Mouse (Mus musculus): ENCODE results near the gene Olfr1186. TPM values are rescaled to one million over a fixed set of nuclear protein-coding genes. Genes with fewer than 3 reads are reported as not detected.
"Not testable (repeated sequence)": the region's sequence is repeated elsewhere in the genome, so short reads cannot be mapped to it uniquely, and the experiment has no call there.

The Olfr1186 gene
- not detected for total RNA-seq (2021)
- long read RNA-seq, experiment 1, result 0 reads
- long read RNA-seq, experiment 2, result 0 reads

DNA sequence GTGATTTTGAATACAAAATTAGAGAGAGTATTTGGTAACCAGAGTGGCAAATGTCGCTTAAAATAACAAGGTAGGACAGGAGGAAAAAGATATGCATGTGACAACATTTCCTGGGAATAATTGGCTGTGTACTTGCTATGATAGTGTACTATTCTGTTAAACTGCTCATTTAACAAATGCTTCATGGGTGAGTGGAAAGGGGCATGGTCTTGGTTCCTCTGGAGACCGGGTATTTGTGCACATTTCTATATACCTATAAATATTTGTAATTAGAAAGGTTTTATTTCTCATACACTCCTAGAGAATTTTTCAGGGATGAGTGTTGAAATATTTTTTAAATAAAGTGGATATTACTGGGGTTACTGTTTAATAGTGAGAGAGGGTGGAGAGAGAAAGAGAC lies at the start of gene Olfr1186:
Gene Olfr1186, plus strand, starts transcription at position 301 of the 400 bp plus-strand sequence.
- DNase-seq (ENCODE audit: low spot score in 2 of 2), result no peak

DNA sequence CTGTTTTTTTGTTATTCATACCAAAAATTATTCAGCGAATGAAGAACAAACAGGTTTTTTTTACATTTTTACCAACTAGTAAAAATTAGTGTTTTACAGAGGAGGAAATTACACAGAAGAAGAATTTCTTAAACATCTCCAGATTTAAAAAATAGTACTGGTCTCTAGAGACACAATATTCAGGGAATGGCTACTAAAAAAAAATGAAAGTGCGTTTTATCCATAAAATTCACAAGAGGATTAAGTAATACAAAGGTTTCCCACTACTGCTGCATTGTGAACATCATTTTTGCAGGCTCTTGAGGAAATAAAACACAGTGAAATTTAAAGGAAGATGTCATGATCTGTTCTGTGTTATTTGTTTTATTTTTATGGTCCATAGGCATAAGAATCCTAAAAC lies 35.1 kb upstream of the Olfr1186 start, which contains the start of gene Olfr1184:
Gene Olfr1184, plus strand, starts transcription at position 301 of the 400 bp plus-strand sequence.
- DNase-seq (ENCODE audit: low spot score in 2 of 2), result no peak

DNA sequence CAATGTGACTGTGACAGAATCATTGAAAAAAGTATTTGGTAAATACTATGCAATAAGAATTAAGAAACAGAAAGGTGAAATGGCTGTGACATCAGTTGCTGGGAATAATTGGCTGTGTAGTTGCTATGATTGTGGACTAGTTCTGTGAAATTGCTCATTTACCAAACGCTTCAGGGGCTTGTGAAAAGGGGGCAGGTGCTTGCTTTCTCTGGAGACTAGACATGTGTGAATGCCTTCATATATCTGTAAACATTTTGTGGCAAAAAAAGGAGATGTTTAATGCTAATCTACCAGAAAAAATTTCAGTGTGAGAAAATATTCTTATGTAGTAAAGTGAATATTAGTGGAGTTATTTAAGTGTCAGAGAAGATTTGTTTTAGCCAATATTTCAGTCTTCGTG lies 25.3 kb upstream of the Olfr1186 start, which contains the start of gene Olfr1185-ps1:
Gene Olfr1185-ps1, plus strand, starts transcription at position 301 of the 400 bp plus-strand sequence.
- no peak for DNase-seq (ENCODE audit: low spot score in 2 of 2)

DNA sequence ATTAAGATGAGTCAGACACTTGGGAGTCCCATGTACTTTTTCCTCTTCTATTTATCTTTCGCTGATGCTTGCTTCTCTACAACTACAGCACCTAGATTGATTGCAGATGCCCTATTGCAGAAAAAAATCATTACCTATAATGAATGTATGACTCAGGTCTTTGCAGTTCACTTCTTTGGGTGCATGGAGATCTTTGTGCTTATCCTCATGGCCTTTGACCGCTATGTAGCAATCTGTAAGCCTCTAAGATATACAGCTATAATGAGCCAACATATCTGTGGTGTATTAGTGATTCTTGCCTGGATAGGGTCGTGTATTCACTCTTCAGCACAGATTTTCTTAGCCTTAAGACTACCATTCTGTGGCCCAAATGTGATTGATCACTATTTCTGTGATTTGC lies 7.4 kb downstream of the Olfr1186 start:
- DNase-seq (ENCODE audit: low spot score in 2 of 2), result no peak

DNA sequence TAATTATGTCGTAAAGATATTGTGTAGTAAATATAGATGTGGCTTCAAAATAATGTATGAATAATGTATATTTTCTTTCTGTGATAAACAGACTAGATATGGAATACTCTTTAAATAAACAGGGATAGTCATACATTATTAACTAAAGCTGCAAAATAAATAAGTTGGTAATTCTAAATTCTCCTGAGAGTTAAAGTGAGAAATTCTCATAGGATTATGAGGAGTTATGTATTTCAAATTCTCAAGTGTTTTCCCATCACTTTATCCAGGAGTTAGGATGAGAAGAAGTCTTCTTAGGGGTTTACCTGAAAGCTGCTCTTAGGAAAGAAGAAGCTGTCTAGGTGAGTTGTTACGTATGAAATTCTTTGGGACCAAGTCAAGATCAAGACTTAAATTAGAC lies 38.3 kb downstream of the Olfr1186 start, which contains the start of gene Olfr1188:
Gene Olfr1188, plus strand, starts transcription at position 301 of the 400 bp plus-strand sequence.
- DNase-seq (ENCODE audit: low spot score in 2 of 2), result no peak

DNA sequence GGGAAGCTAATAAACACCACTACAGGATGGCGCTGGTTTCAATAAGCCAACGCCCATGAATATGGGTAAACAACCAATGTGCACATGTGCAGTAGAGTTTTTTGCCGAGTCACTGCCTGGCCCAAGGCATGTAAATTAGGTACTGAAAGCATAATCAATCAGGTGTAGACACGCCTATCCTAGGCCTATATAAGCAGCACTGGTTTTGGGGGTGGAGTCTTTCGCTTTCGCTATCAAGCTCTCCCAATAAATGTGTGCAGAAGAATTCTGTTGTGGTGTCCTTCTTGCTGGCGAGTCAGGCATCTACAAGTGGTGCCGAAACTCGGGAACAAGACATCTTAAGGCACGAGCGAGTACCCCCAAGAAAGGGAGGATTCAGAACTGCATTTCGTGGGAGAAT lies 54.3 kb downstream of the Olfr1186 start:
- DNase-seq (ENCODE audit: low spot score in 2 of 2), result not testable (repeated sequence)

Other genes starting within 250 kb of the Olfr1186 start
- not detected for gene Olfr1173, start 238.7 kb upstream of the Olfr1186 start, total RNA-seq (2021)
- not detected for gene Olfr1174-ps, start 203.4 kb upstream of the Olfr1186 start, total RNA-seq (2021)
- not detected for gene Olfr1175-ps, start 191.3 kb upstream of the Olfr1186 start, total RNA-seq (2021)
- not detected for gene Olfr1176, start 181.8 kb upstream of the Olfr1186 start, total RNA-seq (2021)
- gene Olfr1177-ps, start 172.1 kb upstream of the Olfr1186 start, total RNA-seq (2021), result not detected
- gene Olfr1178, start 131.5 kb upstream of the Olfr1186 start, total RNA-seq (2021), result not detected
- gene Olfr1179, start 112.1 kb upstream of the Olfr1186 start, total RNA-seq (2021), result not detected
- gene Olfr1180, start 99.4 kb upstream of the Olfr1186 start, total RNA-seq (2021), result not detected
- gene Olfr1181, start 92.4 kb upstream of the Olfr1186 start, total RNA-seq (2021), result not detected
- gene Gm13757, start 69.4 kb upstream of the Olfr1186 start, total RNA-seq (2021), result not detected
- gene Olfr1183, start 63.7 kb upstream of the Olfr1186 start, total RNA-seq (2021), result not detected
- not detected for gene Olfr1184, start 35.0 kb upstream of the Olfr1186 start, total RNA-seq (2021)
- not detected for gene Olfr1185-ps1, start 25.2 kb upstream of the Olfr1186 start, total RNA-seq (2021)
- gene Olfr1188, start 38.4 kb downstream of the Olfr1186 start, total RNA-seq (2021), result not detected
- not detected for gene Olfr1189, start 67.9 kb downstream of the Olfr1186 start, total RNA-seq (2021)
- not detected for gene Olfr1191-ps1, start 122.0 kb downstream of the Olfr1186 start, total RNA-seq (2021)
- gene Olfr1192-ps1, start 130.0 kb downstream of the Olfr1186 start, total RNA-seq (2021), result not detected
- gene Olfr1193, start 157.1 kb downstream of the Olfr1186 start, total RNA-seq (2021), result not detected
- not detected for gene Olfr1195, start 170.6 kb downstream of the Olfr1186 start, total RNA-seq (2021)
- not detected for gene Olfr1196, start 186.0 kb downstream of the Olfr1186 start, total RNA-seq (2021)
- gene Olfr1197, start 213.8 kb downstream of the Olfr1186 start, total RNA-seq (2021), result not detected
- not detected for gene Olfr1198, start 232.8 kb downstream of the Olfr1186 start, total RNA-seq (2021)
- not detected for gene Olfr1199, start 241.9 kb downstream of the Olfr1186 start, total RNA-seq (2021)